Mouse (Mus musculus): Measurements from ENCODE around the gene Trpv3. TPM values are rescaled to one million over a fixed set of nuclear protein-coding genes. Genes with fewer than 3 reads are reported as not detected.

The Trpv3 gene
- polyA plus RNA-seq (2012; rRNA removed): 0.01 TPM in 2 replicates

GRCm38 (mm10) chr11:73267267-73267666, at the start of gene Trpv3:
TSS of gene Trpv3 (plus strand) at chr11:73267388.

GRCm38 (mm10) chr11:73233992-73234391, 33.2 kb upstream of the Trpv3 start, which contains the start of gene Trpv1:
TSS of gene Trpv1 (plus strand) at chr11:73234292.

GRCm38 (mm10) chr11:73329442-73329841, 62.3 kb downstream of the Trpv3 start, which contains the start of the genes Aspa, Gm49340 and Spata22:
TSS of gene Aspa (minus strand) at chr11:73329596.
TSS of gene Gm49340 (plus strand) at chr11:73329741.
TSS of gene Spata22 (plus strand) at chr11:73329741.

Other genes starting within 250 kb of the Trpv3 start
- gene Camkk1, start 248.4 kb upstream of the Trpv3 start, polyA plus RNA-seq (2012; rRNA removed): 0.67 and 0.74 TPM in 2 replicates
- gene Ncbp3, start 219.6 kb upstream of the Trpv3 start, polyA plus RNA-seq (2012; rRNA removed): 2.7 TPM in 2 replicates
- gene Itgae, start 176.8 kb upstream of the Trpv3 start, polyA plus RNA-seq (2012; rRNA removed): 0.01 TPM in 2 replicates
- 5.2 and 6.4 TPM in 2 replicates for gene Haspin, start 129.1 kb upstream of the Trpv3 start, polyA plus RNA-seq (2012; rRNA removed)
- gene P2rx5, start 107.0 kb upstream of the Trpv3 start, polyA plus RNA-seq (2012; rRNA removed): 0.14 and 0.15 TPM in 2 replicates
- gene Emc6, start 90.4 kb upstream of the Trpv3 start, polyA plus RNA-seq (2012; rRNA removed): 36.7 and 44.0 TPM in 2 replicates
- 9.2 and 11.6 TPM in 2 replicates for gene Tax1bp3, start 90.3 kb upstream of the Trpv3 start, polyA plus RNA-seq (2012; rRNA removed)
- gene Ctns, start 68.3 kb upstream of the Trpv3 start, polyA plus RNA-seq (2012; rRNA removed): 4.0 and 5.7 TPM in 2 replicates
- gene Shpk, start 67.9 kb upstream of the Trpv3 start, polyA plus RNA-seq (2012; rRNA removed): 1.5 and 1.8 TPM in 2 replicates
- 0.01 TPM in 1 of 2 replicates, not detected in the other for gene Trpv1, start 33.1 kb upstream of the Trpv3 start, polyA plus RNA-seq (2012; rRNA removed)
- 2.6 and 3.1 TPM in 2 replicates for gene Aspa, start 62.2 kb downstream of the Trpv3 start, polyA plus RNA-seq (2012; rRNA removed)
- 0.11 and 0.22 TPM in 2 replicates for gene Gm49340, start 62.4 kb downstream of the Trpv3 start, polyA plus RNA-seq (2012; rRNA removed)
- gene Spata22, start 62.4 kb downstream of the Trpv3 start, polyA plus RNA-seq (2012; rRNA removed): 2.4 and 3.1 TPM in 2 replicates
- gene Olfr20, start 83.4 kb downstream of the Trpv3 start, polyA plus RNA-seq (2012; rRNA removed): 0.14 TPM in 1 of 2 replicates, not detected in the other
- gene Olfr376, start 103.9 kb downstream of the Trpv3 start, polyA plus RNA-seq (2012; rRNA removed): not detected in 2 replicates
- not detected in 2 replicates for gene Olfr1, start 132.2 kb downstream of the Trpv3 start, polyA plus RNA-seq (2012; rRNA removed)
- gene Olfr378, start 161.1 kb downstream of the Trpv3 start, polyA plus RNA-seq (2012; rRNA removed): not detected in 2 replicates
- gene Olfr380, start 190.1 kb downstream of the Trpv3 start, polyA plus RNA-seq (2012; rRNA removed): not detected in 2 replicates
- not detected in 2 replicates for gene Olfr381, start 224.2 kb downstream of the Trpv3 start, polyA plus RNA-seq (2012; rRNA removed)
- not detected in 2 replicates for gene Olfr382, start 249.8 kb downstream of the Trpv3 start, polyA plus RNA-seq (2012; rRNA removed)

Data from liver, embryonic 14 days (tissue).